Mouse (Mus musculus) bone marrow macrophage, adult 2 months (primary cell): ENCODE measurements at regions not wholly inside any gene's neighbourhood (a gene's known extent, or its start where the extent isn't known, plus 50 kb on each side); places are given as distances from the start of the nearest gene placed in this dataset.

Experiments
- H3K27ac ChIP-seq: 2 replicates; pipeline ENCODE4 v1.5.1; 2012; ENCODE audit warnings: low read depth, low read length; ENCODE audit not compliant: insufficient read depth
- H3K4me1 ChIP-seq: 2 replicates; pipeline ENCODE4 v1.6.1; 2012; ENCODE audit warnings: low read length; ENCODE audit not compliant: control insufficient read depth, insufficient read depth
- H3K4me3 ChIP-seq: 2 replicates; pipeline ENCODE4 v1.5.1; 2012; ENCODE audit warnings: mild to moderate bottlenecking, low read length, moderate library complexity; ENCODE audit not compliant: insufficient read depth
- CTCF ChIP-seq: IDR thresholded peaks from 2 replicates; pipeline ENCODE4 v1.5.1; 2012; ENCODE audit warnings: low read depth, mild to moderate bottlenecking, low read length, moderate library complexity
- POLR2A ChIP-seq: IDR thresholded peaks from 2 replicates; pipeline ENCODE4 v1.6.1; 2012; ENCODE audit warnings: mild to moderate bottlenecking, low read depth, low read length, borderline replicate concordance

- H3K4me1 ChIP-seq = no peaks in the 10 kb centered on the region
- no peak overlapping the region for H3K27ac ChIP-seq
- no peak for TF ChIP-seq CTCF
- no peak for TF ChIP-seq POLR2A
- no peak overlapping the region for H3K4me3 ChIP-seq
Observed at GRCm38 (mm10) chr5:133586492-133586891, 513.0 kb upstream of the Castor2 start.

- Histone ChIP-seq H3K27ac (no peak overlapping the region), H3K4me1 (no peaks in the 10 kb centered on the region), H3K4me3 (no peak overlapping the region)
- TF ChIP-seq CTCF = peak; percentile 74
- no peak for TF ChIP-seq POLR2A
Observed at GRCm38 (mm10) chr5:133585181-133585580, 514.3 kb upstream of the Castor2 start.

GRCm38 (mm10) chr5:133576595-133576994 lies 522.9 kb upstream of the Castor2 start:
- no peaks in the 10 kb centered on the region for H3K4me1 ChIP-seq

GRCm38 (mm10) chr5:133569096-133569495 lies 530.4 kb upstream of the Castor2 start:
- Histone ChIP-seq H3K27ac (no peak overlapping the region), H3K4me1 (0 out of 2 replicates have a peak, but pooled peaks cover 2% of the 10 kb centered on the region), H3K4me3 (no peak overlapping the region)
- TF ChIP-seq CTCF (no peak), POLR2A (no peak)

More at GRCm38 (mm10) chr5:133576595-133576994, 522.9 kb upstream of the Castor2 start:
- no peak overlapping the region for H3K27ac ChIP-seq
- TF ChIP-seq POLR2A = no peak
- TF ChIP-seq CTCF = no peak
- no peak overlapping the region for H3K4me3 ChIP-seq

GRCm38 (mm10) chr5:133566506-133566905 lies 533.0 kb upstream of the Castor2 start:
- H3K27ac ChIP-seq = no peak overlapping the region
- TF ChIP-seq CTCF (no peak), POLR2A (no peak)
- no peak overlapping the region for H3K4me3 ChIP-seq
- 0 out of 2 replicates have a peak, but pooled peaks cover 2% of the 10 kb centered on the region for H3K4me1 ChIP-seq

GRCm38 (mm10) chr5:133550657-133551056 lies 548.9 kb upstream of the Castor2 start:
- H3K27ac ChIP-seq = no peak overlapping the region
- peaks cover 23% of the 10 kb centered on the region for H3K4me1 ChIP-seq
- H3K4me3 ChIP-seq = no peak overlapping the region
- no peak for TF ChIP-seq CTCF
- TF ChIP-seq POLR2A = no peak

- peaks cover 6% of the 10 kb centered on the region for H3K4me1 ChIP-seq
- no peak overlapping the region for H3K4me3 ChIP-seq
- no peak overlapping the region for H3K27ac ChIP-seq
- TF ChIP-seq POLR2A (no peak), CTCF (no peak)
Observed at GRCm38 (mm10) chr5:133542217-133542616, 557.3 kb upstream of the Castor2 start.

GRCm38 (mm10) chr5:133532678-133533077 lies 566.8 kb upstream of the Castor2 start:
- Histone ChIP-seq H3K4me3 (no peak overlapping the region), H3K27ac (no peak overlapping the region), H3K4me1 (no peaks in the 10 kb centered on the region)
- no peak for TF ChIP-seq POLR2A
- TF ChIP-seq CTCF = no peak

GRCm38 (mm10) chr5:133505661-133506060 lies 593.9 kb upstream of the Castor2 start:
- H3K4me1 ChIP-seq = no peaks in the 10 kb centered on the region
- no peak overlapping the region for H3K4me3 ChIP-seq
- H3K27ac ChIP-seq = no peak overlapping the region
- no peak for TF ChIP-seq POLR2A
- no peak for TF ChIP-seq CTCF

- Histone ChIP-seq H3K4me3 (no peak overlapping the region), H3K27ac (peak overlapping the region; percentile 30), H3K4me1 (peaks cover 11% of the 10 kb centered on the region)
- TF ChIP-seq CTCF = no peak
- TF ChIP-seq POLR2A = no peak
Observed at GRCm38 (mm10) chr5:133487806-133488290, 611.7 kb upstream of the Castor2 start.

- Histone ChIP-seq H3K4me3 (no peak overlapping the region), H3K27ac (no peak overlapping the region), H3K4me1 (peaks cover 3% of the 10 kb centered on the region)
- TF ChIP-seq POLR2A = no peak
- TF ChIP-seq CTCF = no peak
Observed at GRCm38 (mm10) chr5:133482291-133483086, 617.0 kb upstream of the Castor2 start.
